Mouse (Mus musculus) left cerebral cortex, adult 11 months (tissue): ENCODE measurements around the gene Ehmt1.

Experiments
- DNase-seq: peaks from one replicate; pipeline ENCODE4 v3.0.0; 2022; ENCODE audit warnings: low spot score

Gene Ehmt1

DNA sequence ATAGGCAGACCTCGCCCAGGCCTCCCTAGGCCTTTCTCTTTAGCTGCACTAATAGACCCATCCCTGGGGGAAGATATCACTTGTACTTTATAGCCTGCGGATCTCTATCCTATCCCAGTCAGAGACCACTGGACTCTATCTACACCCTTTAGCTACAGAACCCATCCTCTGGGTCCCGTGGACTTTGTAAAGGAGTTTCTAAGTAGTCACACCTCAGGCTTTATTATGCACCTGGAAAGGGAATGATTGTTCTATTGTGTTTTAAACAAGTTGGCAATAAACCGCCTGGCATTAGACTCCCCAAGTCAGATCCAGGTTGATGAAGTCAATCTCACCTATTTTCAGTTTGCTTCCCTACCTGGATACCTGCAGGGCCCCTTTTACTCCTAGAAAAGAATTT is 7.2 kb downstream of the Ehmt1 start:
- DNase-seq = no peak

DNA sequence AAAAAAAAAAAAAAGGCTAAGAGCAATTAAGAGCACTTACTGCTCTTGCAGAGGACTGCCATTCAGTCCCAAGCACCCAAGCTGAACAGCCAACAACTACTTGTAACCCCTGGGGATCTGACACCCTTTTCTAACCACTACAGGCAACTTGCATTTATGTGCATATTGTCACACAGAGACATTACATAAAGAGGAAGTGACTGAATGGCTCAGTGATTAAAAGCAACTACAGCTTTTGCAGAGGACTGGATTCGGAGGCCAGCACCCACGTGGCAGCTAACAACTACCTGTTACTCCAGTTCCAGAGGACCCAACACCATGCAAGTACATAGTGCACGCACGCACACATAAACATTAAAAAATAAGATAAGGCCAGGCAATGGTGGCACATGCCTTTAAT is 8.9 kb downstream of the Ehmt1 start:
- DNase-seq = no peak

DNA sequence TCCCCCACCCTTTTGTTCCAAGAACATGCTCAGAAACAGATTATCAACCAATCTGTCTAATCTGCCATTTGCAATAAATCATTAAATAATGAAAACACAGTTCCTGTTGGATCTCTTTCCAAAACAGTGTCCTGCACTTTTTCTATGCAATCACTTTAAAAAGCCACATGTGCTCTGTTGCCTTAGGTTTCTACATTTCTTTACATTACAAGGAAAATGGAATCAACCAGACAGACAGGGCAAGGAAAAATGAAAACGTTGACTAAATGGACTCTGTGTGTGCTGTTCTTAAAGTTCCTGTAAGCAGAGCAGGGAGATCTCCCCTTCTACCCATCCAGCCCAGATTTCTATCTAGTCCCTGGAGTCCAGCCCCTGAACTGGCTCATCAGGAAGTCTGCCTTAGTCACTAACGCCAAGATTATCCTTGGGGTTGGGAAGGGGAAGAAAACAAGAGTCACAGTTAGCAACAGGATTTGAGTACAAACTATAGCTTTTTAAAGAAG is 13.7 kb downstream of the Ehmt1 start:
- no peak for DNase-seq

DNA sequence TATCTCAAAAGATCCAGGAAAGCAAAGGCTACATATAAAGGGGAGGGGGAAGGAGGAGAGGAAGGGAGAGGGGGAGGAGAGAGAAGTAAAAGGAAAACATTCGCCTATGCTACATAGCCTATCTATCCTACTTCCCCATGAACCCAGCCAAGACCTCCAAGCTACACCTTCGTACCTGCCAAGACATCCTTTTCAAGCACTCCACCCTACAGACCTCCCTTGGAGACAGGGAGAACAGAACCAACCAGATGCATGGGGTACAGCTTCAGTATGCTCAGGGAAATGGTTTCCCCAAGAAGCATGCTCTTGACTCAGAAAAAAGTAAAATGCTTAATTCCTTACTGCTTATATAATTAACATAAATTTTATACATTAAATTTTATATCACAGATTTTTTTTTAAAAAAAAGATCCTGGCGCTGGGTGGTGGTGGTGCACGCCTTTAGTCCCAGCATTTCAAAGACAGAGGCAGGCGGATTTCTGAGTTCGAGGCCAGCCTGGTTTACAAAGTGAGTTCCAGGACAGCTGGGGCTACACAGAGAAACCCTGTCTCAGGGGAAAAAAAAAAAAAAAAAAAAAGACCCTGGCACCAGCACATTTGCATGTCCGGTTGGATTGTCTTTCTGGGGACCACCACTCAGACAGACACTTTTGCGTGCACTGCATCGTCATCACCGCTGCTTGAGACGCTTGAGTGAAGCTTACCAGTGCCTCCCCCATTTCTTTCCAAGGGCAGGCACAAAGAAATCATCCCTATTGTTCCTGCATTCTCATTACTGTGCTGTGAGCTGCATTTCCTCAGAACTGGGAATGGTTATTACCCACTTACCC is 14.4 kb downstream of the Ehmt1 start:
- no peak for DNase-seq

DNA sequence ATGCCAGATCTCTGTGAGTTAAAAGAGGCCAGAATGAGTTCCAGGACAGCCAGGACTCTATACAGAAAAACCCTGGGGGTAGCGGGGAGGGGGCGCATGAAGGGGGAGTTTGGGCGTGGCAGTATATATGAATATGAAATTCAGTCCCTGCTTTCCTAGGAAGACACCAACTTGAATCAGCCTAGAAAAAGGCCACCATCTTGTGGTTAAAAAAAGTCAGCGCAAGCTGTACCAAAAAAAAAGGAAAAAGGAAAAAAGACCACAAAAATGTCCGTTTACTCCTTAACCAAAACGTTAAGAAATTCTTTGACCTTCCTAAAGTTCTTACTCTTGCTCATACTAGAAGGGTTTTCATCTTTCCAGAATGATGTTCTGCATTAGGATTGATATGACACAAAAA is 16.4 kb downstream of the Ehmt1 start:
- DNase-seq = no peak

DNA sequence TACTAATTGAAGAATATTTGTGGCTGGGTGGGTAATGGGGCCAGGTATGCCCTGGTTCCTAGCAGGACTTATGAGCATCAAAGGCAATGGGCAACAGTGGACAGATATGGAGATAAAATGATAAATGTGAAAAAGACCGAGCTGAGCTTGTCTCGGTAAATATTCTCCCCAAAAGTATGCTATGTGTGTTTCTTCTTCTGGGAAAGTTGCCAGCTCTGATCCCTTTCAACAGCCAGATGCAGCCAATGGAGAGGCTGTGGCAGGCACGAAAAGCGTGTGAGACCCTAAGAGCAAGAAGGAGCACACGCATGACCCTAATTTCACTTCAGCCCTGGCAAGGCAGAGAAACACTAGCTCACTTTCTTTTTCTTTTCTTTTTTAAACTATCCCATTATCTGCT is 18.4 kb downstream of the Ehmt1 start:
- no peak for DNase-seq

DNA sequence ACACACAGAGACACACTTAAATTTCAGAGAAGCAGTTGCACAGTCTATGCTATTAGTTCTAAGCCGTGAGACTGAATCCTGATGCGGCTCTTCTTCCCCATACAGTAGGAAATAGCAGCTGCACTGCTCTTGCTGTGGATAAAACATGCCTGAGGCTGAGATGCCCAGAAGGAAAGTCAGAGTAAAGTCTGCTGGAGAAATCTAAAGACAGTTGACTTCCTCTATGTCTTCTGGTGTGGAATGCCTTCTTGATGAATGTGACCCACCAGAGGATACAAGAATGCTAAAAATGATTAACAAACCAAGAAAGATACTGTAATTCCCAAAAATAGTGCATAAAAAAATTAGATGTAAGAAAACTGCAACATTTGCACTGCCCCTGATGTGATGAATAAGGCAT is 20.1 kb downstream of the Ehmt1 start:
- no peak for DNase-seq

DNA sequence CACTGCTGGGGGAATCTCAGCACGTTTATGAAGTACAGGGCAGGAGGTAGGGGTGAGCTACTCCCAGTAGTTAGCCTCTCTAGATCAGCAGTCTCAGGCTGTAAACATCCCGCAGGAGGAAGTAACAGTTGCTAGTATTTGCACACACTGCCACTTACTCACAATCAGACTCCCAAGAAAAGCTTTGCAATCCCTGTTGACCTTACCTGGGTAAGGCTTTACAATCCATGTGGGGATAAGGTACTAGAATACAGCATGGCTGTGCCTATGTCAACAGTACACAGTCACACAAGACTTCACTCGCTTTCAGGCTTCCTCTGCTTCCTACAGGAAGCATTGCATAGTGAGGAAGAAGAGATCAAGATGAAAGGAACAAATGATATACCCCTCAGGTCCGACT is 22.7 kb downstream of the Ehmt1 start:
- no peak for DNase-seq

DNA sequence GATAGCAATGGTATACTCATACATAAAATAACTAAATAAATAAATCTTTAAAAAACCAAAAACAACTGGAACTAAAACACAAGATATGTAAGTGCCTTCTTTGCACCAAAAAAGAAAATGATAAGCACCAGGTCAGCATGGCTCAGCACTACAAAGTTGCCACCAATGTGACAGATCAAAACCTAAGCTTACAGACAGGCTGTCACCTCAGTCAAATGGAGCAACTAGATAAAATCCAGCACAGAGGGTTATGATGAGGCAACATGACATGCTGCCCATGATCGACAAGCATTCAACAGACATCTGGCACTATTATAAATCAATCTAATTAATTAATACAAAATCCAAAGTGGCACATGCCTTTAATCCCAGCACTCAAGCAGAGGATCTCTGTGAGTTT is 25.2 kb downstream of the Ehmt1 start:
- no peak for DNase-seq

DNA sequence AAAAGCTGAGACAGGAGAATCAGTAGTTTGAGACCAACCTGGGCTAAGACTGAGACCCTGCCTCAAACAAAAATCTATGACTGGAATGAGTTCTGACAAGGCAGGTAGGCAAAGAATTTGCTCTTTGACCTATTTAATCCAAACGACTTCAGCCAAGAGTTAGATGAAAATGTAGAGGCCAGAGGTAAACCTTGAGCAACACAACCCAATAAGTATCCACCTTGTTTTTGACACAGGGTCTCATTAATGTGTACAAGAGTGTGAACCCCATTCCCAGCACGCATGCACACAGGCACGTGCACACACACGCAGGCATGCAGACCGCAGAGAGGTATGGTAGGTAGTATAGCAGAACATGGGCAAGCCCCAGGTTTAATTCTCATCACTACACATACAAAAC is 27.1 kb downstream of the Ehmt1 start:
- DNase-seq = no peak

DNA sequence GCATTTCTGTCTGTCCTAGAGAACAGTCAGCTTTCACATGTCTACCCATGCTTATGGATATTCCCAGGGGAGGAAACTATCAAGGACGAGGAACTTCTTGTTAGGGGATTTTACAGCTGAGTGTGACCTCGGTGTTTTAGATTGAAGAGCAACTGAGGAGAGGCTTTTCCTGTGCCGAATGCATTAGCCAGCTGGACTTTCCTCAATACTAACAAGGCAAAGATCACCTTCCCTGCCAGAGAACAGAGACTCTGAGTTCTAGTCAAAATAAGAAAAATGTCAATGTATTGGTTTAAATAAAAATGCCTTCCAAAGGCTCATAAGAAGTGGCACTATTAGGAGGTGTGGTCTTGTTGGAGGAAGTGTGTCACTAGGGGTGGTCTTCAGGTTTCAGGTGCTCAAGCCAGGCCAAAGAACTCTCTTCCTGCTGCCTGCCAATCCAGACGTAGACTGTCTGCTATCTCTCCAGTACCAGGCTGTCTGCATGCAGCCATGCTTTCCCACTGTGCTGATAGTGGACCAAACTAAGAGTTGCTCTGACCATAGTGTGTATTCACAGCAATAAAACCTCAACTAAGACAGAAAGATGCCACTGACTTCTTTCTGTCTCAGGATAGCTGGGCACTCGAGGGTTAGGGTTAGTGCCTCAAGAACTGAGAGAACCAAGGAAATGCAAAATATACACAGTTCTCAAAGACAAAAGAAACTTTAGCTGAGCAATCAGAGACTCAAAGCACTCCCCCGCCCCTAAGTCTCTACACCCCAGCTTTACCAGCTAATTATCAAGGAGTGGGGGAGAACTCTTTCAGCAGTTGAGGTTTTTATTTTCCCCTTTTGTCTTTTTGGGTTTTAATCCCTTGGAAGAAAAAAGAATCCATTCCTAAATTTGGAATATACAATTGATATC is 28.6 kb downstream of the Ehmt1 start:
- no peak for DNase-seq

DNA sequence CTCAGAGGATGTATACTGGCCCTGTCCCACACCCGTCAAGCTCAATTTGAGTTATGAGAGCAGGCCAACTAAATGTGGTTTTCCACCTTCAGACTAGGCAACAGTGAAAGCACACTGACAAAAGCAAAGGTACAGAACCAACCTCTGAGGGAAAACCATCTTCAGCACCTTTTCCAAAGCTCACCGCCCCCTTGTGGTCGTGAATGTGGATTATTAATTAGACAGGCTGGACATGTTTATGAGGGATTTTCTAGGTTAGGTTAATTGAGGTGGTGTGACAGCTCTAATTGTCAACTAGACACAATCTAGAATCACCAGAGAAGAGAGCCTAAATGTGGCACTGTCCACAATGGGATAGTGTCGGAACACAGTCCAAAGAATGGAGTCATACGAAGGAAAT is 30.5 kb downstream of the Ehmt1 start:
- DNase-seq = no peak

DNA sequence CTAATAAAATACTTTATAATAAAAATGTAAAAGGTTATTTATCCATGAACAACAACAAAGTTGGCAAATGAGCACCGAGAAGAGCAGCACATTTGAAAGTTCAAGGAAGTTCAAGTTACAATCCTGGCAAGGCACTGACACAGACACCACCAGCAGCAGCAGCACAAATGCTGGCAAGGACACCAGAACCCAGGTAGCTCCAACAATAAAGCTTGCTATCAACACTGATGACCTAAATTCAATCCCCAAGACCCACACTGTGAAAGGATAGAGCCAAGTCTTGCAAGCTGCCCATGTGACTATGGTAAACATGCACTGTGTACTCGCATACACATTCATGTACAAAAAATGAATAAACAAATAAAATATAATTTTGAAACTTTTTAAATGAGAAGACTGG is 38.7 kb downstream of the Ehmt1 start:
- no peak for DNase-seq

DNA sequence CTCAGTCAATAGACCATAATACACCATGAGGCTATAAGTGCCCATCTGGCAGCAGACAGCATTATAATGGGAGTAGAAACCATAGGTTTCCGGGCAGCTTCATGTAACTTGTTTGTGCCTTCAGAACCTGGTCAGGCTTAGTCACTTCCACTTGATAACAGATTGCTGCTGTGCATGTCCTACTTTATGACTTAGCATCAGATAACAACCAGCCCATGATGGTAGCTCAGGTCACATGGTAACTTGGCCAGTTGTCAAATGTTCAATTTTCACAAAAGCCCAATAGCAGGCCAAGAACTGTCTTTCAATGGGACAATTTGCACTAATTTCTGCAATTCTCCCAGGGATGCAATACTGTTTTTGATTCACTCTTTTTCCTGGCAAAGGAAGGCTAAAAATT is 48.5 kb downstream of the Ehmt1 start:
- no peak for DNase-seq

DNA sequence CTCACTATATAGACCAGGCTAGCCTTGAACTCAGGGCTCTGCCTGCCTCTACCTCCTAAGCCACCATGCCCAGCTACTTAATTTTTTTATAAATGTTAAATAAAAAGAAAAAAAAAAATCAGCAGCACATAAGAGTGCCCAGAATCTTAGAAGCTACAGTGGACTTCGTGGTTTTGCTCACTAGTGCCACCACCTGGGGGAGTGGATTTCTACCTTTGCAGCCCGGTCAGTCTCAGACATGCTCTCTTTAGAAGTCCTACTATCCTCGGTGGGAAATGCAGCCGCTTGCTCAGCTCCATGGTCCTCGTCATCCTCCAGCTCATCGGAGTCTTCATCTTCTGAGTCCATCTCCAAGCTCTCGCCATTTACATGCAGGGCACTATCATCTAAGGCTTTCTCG is 56.4 kb downstream of the Ehmt1 start:
- DNase-seq = no peak

DNA sequence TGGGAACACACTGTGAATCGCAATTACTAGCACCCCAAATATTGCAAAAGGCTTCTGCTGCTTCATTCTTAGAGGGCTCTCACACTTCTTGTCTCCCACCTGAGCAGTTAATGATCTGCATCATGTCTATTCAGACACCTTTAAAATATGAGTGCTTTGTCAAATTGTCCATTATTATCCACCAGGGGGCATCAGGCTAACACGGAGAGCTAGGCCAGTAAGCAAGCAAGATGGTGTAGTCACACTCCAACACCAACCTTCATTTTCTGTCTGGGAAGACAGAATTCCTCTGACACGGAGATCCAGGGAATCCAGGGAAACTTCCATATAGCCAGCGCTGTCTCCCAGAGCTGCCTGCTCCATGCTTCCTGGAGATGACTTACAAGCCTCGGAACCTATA is 67.0 kb downstream of the Ehmt1 start:
- no peak for DNase-seq

DNA sequence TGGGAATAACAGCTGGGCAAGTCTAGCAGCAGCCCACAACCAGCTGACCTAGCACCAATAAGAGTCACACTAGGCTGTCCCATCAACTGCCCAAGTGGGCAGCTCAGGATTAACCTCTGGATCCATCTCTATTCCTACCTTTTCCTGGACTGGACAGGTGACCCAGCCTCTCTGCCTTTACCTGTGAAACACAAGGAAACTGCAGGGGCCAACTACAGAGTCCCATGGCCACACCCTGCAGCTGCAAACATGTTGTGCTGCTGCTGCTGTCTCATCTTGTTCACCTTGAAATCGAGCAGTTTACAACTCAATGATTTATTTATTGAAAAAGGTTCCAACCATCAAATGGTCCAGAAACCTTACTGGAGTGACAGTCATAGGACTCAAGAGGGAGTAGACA is 72.9 kb downstream of the Ehmt1 start:
- no peak for DNase-seq

DNA sequence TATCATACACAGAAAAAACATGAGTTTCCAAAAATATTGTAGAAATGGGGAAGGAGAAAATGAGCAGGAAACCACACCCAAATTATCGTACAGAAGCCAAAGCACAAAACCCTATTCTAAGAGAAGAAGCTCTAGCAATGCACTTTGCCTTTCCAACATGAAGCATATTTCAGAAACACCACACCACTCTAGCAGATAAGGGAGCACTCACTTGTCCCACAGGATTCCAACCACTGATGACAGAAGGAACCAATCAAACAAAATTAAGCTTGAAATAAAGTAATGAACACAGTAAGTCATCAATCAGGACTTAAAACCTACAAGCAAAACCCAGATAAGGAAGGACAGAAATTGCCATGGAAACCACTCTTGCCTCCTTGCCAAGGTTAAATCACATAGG is 74.2 kb downstream of the Ehmt1 start:
- DNase-seq = no peak

DNA sequence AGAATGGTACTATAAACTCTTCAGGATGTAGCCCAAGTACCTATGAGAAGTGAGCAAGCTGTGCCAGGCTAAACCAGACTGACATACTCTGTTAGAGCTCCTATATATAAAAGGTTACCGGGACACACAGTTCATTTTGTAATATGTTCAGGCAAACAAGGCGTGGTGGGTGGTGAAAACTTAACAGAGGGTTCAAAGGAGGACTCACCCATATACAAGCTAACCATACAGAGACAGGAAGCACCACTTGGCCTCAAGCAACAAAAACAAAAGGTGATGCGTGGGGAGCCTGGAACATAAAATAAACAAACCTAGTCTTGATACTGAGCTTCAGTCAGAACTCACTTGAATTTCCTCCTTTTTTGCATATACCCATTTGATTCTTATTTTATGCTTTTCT is 88.8 kb downstream of the Ehmt1 start:
- no peak for DNase-seq

DNA sequence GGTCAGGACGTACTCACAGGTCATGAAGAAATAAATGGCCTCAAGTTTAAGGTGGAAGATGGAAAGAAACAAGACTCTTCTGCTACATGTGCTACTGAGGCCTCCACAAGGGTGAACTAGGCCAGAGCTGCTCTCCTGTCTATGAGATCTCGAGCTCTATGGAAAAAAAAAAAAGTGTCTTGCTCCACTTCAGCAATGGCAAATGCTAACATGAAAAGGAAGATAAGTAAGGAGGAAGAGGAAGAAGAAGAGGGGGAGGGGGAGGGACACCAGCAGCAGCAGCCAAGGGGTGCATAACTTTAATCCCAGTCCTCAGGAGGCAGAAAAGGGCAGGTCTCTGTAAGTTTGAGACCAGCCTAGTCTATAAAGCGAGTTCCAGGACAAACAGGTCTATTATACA is 109.7 kb downstream of the Ehmt1 start:
- no peak for DNase-seq

DNA sequence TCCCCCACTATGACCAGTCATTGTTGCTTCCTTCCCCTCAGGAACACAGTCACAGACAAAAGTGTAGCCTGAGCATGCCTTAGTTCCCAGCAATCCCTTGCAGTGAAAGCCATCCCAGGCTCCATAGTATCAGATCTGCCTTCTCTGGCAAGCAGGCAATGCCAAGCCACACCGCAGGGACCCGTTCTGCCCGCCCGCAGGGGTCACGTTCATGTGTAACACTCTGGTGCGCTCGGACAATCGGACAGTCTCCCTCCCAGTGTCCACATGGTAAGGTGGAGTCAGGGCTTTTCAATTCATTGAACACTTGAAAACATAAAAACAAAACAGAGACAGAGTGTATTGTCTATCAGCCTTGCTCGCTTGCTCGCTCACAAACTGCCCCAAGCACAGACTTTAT is 111.7 kb downstream of the Ehmt1 start:
- DNase-seq = no peak

DNA sequence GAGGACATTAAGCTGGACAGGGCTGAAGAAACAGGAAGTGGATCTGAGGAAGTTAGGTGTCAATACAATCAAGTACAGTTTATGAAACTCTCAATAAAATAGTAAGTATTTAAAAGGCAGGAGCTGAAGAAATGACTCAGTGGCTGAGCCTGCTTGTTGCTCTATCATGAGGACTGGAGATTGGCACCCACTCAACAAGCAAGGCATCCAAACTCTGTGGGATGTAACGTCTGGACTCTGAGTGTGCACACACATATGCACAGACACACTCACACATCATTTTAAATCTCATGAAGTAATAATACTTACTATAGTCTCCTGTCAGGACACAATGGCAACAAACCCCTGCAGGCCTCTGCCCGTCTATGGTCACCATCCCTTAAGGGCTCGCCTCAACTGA is 112.4 kb downstream of the Ehmt1 start:
- no peak for DNase-seq

DNA sequence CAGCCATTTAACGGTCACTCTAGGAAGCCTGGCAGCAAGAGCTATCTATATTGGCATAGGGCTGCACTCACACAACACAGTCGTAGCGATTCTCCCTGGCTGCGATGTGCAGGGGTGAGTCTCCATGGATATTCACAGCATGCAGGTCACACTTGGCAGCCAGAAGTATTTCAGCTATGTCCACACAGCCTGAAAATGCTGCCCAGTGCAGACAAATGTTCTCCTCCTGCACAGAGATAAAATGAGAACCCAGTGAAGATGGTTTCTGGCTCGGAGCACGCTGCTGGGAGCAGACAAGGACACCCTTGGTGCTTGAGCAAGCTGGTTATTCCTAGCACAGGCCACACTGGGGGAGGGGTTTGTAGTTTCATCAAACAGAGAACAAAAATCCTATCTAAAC is 113.3 kb downstream of the Ehmt1 start:
- DNase-seq = no peak
